24 mouse cellular contexts compared by ENCODE assay signal in genomic region chr10:4047666-4048065, GRCm38 (mm10).
DNase-seq lines count a peak whose midpoint lies in the region; ATAC-seq lines count a peak whose summit lies in the region.
"Had no signal": no experiment of that assay in that cellular context is flagged by ENCODE, and none has a peak within 500 bp of the region (broad histone marks: within the 10 kb centered on the region; RNA-seq: fewer than 3 reads in every experiment).

No protein-coding gene starts in this region.

- H3K4me1 ChIP-seq in heart, embryonic 10.5 days: peaks cover 5% of the 10 kb centered on the region
- no peaks in the 10 kb centered on the region for H3K4me1 ChIP-seq in midbrain, embryonic 13.5 days (replicated peaks)
- no peaks in the 10 kb centered on the region for H3K4me1 ChIP-seq in midbrain, embryonic 16.5 days (ENCODE audit: control insufficient read depth, insufficient read depth, low read length)
- H3K4me1 ChIP-seq: forebrain, embryonic 10.5 days; forebrain, embryonic 15.5 days; intestine, embryonic 15.5 days had no signal

- no peak overlapping the region for H3K4me3 ChIP-seq in heart, embryonic 10.5 days
- H3K4me3 ChIP-seq in midbrain, embryonic 13.5 days (replicated peaks): no peak overlapping the region
- no peak overlapping the region for H3K4me3 ChIP-seq in midbrain, embryonic 16.5 days (ENCODE audit: low read depth, low read length)
- H3K4me3 ChIP-seq: embryonic facial prominence, embryonic 15.5 days; erythroblast, embryonic 14.5 days; forebrain, embryonic 10.5 days; forebrain, embryonic 15.5 days; hindbrain, embryonic 13.5 days; intestine, embryonic 15.5 days had no signal

- no peak overlapping the region for H3K4me2 ChIP-seq in midbrain, embryonic 13.5 days (replicated peaks)
- H3K4me2 ChIP-seq in midbrain, embryonic 16.5 days (ENCODE audit: low read length): no peak overlapping the region
- H3K4me2 ChIP-seq: embryonic facial prominence, embryonic 15.5 days; forebrain, embryonic 15.5 days; hindbrain, embryonic 13.5 days; intestine, embryonic 15.5 days had no signal

- ATAC-seq in midbrain, embryonic 13.5 days: 0 out of 2 replicates have a peak, but pooled peaks have one; percentile 17
- ATAC-seq in midbrain, embryonic 16.5 days: no peak
- ATAC-seq: CD4-positive, CD25-positive, alpha-beta regulatory T cell, adult 4 months; forebrain, embryonic 15.5 days; hindbrain, postnatal 0 days had no signal

- H3K27ac ChIP-seq in heart, embryonic 10.5 days: peak overlapping the region; percentile 65; the same call in 1 of the 2 replicates
- no peak overlapping the region for H3K27ac ChIP-seq in midbrain, embryonic 13.5 days
- no peak overlapping the region for H3K27ac ChIP-seq in midbrain, embryonic 16.5 days (ENCODE audit: low read length)
- H3K27ac ChIP-seq: embryonic facial prominence, embryonic 15.5 days; forebrain, embryonic 10.5 days; forebrain, embryonic 15.5 days; hindbrain, embryonic 13.5 days; hindbrain, postnatal 0 days had no signal

- peak; percentile 33 to 73 for DNase-seq in adrenal gland, adult (ENCODE audit: inconsistent age in 2 of 2, low spot score in 1 of 2)
- DNase-seq in adrenal gland, postnatal 4 days (ENCODE audit: low spot score in 2 of 2): no peak
- DNase-seq in heart, embryonic 10.5 days (ENCODE audit: low spot score): no peak
- DNase-seq in heart, adult 9 months (ENCODE audit: low spot score in 2 of 2): no peak
- peak; percentile 22 for DNase-seq in adrenal gland, postnatal 14 days
- DNase-seq in left cerebral cortex, adult 8-10 months (ENCODE audit: low spot score in 2 of 2): no peak
- DNase-seq: B cell, adult 2 months; cerebellum, adult 11 months; cerebellum, adult 8-10 months; cerebellum, postnatal 14 days; embryo, embryonic 11 days; gastrocnemius, postnatal 14 days; kidney, adult 2 months had no signal

- no peaks in the 10 kb centered on the region for H3K9me3 ChIP-seq in heart, embryonic 10.5 days
- H3K9me3 ChIP-seq in midbrain, embryonic 13.5 days: no peaks in the 10 kb centered on the region
- H3K9me3 ChIP-seq in midbrain, embryonic 16.5 days (replicated peaks; ENCODE audit: control insufficient read depth, low read length, poor library complexity, severe bottlenecking): no peaks in the 10 kb centered on the region
- H3K9me3 ChIP-seq: embryonic facial prominence, embryonic 15.5 days; forebrain, embryonic 10.5 days; forebrain, embryonic 15.5 days; G1E; hindbrain, embryonic 13.5 days; intestine, embryonic 15.5 days had no signal

- no peaks in the 10 kb centered on the region for H3K27me3 ChIP-seq in heart, embryonic 10.5 days (ENCODE audit: insufficient read depth, poor library complexity, severe bottlenecking)
- H3K27me3 ChIP-seq in midbrain, embryonic 13.5 days: no peaks in the 10 kb centered on the region
- H3K27me3 ChIP-seq in midbrain, embryonic 16.5 days (ENCODE audit: control insufficient read depth, insufficient read depth, low read depth, low read length): no peaks in the 10 kb centered on the region
- H3K27me3 ChIP-seq: embryonic facial prominence, embryonic 15.5 days; forebrain, embryonic 15.5 days; hindbrain, embryonic 13.5 days; intestine, embryonic 15.5 days had no signal

- WGBS in heart, embryonic 10.5 days: 48% methylated on average over 6 of the region's 6 CpGs
- WGBS in midbrain, embryonic 13.5 days: 86% methylated on average over 6 of the region's 6 CpGs
- 84% methylated on average over 6 of the region's 6 CpGs for WGBS in midbrain, embryonic 16.5 days

- no peak overlapping the region for H3K9ac ChIP-seq in midbrain, embryonic 13.5 days (replicated peaks)
- no peak overlapping the region for H3K9ac ChIP-seq in midbrain, embryonic 16.5 days (ENCODE audit: low read depth, low read length)
- H3K9ac ChIP-seq: embryonic facial prominence, embryonic 15.5 days; forebrain, embryonic 15.5 days; hindbrain, embryonic 13.5 days; intestine, embryonic 15.5 days had no signal

- peaks cover 36% of the 10 kb centered on the region for H3K36me3 ChIP-seq in heart, embryonic 10.5 days
- H3K36me3 ChIP-seq in midbrain, embryonic 13.5 days: no peaks in the 10 kb centered on the region
- no peaks in the 10 kb centered on the region for H3K36me3 ChIP-seq in midbrain, embryonic 16.5 days (ENCODE audit: control insufficient read depth, insufficient read depth, low read length)
- H3K36me3 ChIP-seq: embryonic facial prominence, embryonic 15.5 days; forebrain, embryonic 15.5 days; hindbrain, embryonic 13.5 days; intestine, embryonic 15.5 days had no signal

Comparison
In these comparisons a context has a peak if more than half of its experiments do, and no peak if none do; other contexts are left out.
1. DNase-seq: peak in adrenal gland, adult (2 of 2) and adrenal gland, postnatal 14 days (single experiment); none in adrenal gland, postnatal 4 days (0 of 2), heart, embryonic 10.5 days (single experiment), heart, adult 9 months (0 of 2) and left cerebral cortex, adult 8-10 months (0 of 2).